8 mouse cellular contexts compared by ENCODE assay signal in the genomic region with DNA sequence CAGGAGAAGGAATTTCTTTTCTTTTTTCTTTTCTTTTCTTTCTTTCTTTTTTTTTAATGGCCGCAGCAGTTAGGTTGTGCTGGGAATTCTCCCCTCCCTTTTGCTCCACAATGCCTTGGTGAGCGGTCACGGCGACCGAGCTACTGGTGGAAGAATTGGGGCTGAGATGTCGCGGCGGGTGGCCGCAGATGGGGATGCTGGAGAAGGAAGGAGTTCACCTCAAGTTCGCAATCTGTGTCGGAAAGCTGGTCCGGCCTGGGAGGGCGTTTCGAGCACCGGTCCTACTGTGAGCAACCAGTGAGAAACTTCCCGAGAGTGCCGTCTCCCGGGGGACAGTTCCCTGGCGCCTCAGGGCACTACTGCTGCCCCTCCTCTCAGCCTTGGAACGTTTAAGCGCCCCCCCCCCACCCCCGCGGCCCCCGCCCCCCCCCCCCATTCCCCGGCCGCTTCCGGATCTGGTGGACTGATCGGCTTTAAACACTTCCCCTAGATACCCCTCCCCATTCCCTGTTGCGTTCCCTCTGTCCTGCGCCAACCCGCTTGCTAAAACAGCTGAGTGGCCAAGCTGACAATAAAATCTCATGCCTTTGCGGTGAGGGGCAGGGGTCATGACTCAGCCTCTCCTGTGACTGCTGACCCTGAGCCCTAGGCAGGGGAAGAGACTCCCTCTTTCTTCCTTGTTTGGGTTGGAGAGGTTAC. TPM values are rescaled to one million over a fixed set of nuclear protein-coding genes. Genes with fewer than 3 reads are reported as not detected.
DNase-seq lines count a peak whose midpoint lies in the region; ATAC-seq and TF ChIP-seq lines count a peak whose summit lies in the region.

No protein-coding gene starts in this region.

- DNase-seq in lung, adult 2 months = no peak
- no peak for DNase-seq in lung, postnatal 25 days (ENCODE audit: low spot score)
- peak; percentile 29 to 42 for DNase-seq in cerebellum, adult 2 months
- no peak for DNase-seq in liver, embryonic 13.5 days
- DNase-seq in layer of hippocampus, postnatal 14 days (ENCODE audit: low spot score in 2 of 2) = no peak
- no peak for DNase-seq in layer of hippocampus, adult 11-12 months (ENCODE audit: low spot score)

- H3K4me1 ChIP-seq in lung, adult 2 months (ENCODE audit: control insufficient read depth, insufficient read depth, low read length) = peaks cover 7% of the 10 kb centered on the region
- peaks cover 18% of the 10 kb centered on the region for H3K4me1 ChIP-seq in cerebellum, adult 2 months (ENCODE audit: control insufficient read depth, insufficient read depth, low read length)
- H3K4me1 ChIP-seq in forebrain, embryonic 13.5 days = peaks cover 61% of the 10 kb centered on the region
- H3K4me1 ChIP-seq in liver, embryonic 13.5 days (replicated peaks) = peaks cover 73% of the 10 kb centered on the region
- H3K4me1 ChIP-seq in stomach, embryonic 15.5 days = peaks cover 30% of the 10 kb centered on the region

- H3K36me3 ChIP-seq in forebrain, embryonic 13.5 days (ENCODE audit: poor library complexity, severe bottlenecking) = peaks cover 22% of the 10 kb centered on the region
- peaks cover 22% of the 10 kb centered on the region for H3K36me3 ChIP-seq in liver, embryonic 13.5 days
- H3K36me3 ChIP-seq in stomach, embryonic 15.5 days = no peaks in the 10 kb centered on the region

- peak overlapping the region; percentile 98 for H3K4me2 ChIP-seq in forebrain, embryonic 13.5 days
- peak overlapping the region; percentile 85 for H3K4me2 ChIP-seq in liver, embryonic 13.5 days
- peak overlapping the region; percentile 95 for H3K4me2 ChIP-seq in stomach, embryonic 15.5 days

- no peak for TF ChIP-seq CTCF in lung, adult 2 months (IDR thresholded peaks at IDR 0.05; ENCODE audit: insufficient read depth, low read length)
- no peak for TF ChIP-seq CTCF in cerebellum, adult 2 months (IDR thresholded peaks at IDR 0.05; ENCODE audit: borderline replicate concordance, insufficient read depth, low read depth, low read length)

- TF ChIP-seq POLR2A in lung, adult 2 months (IDR thresholded peaks at IDR 0.05; ENCODE audit: borderline replicate concordance, extremely low read depth, low read depth, low read length) = no peak
- TF ChIP-seq POLR2A in cerebellum, adult 2 months (IDR thresholded peaks at IDR 0.05; ENCODE audit: borderline replicate concordance, insufficient read depth, low read length) = no peak

- H3K4me3 ChIP-seq in lung, adult 2 months (replicated peaks; ENCODE audit: extremely low read depth, low read depth, low read length) = peak overlapping the region; percentile 7
- H3K4me3 ChIP-seq in cerebellum, adult 2 months (replicated peaks; ENCODE audit: insufficient read depth, low read depth, low read length) = peak overlapping the region; percentile 73
- peak overlapping the region; percentile 76 for H3K4me3 ChIP-seq in forebrain, embryonic 13.5 days
- H3K4me3 ChIP-seq in liver, embryonic 13.5 days (replicated peaks) = peak overlapping the region; percentile 64
- peak overlapping the region; percentile 73 for H3K4me3 ChIP-seq in stomach, embryonic 15.5 days (replicated peaks)

- ATAC-seq in forebrain, embryonic 13.5 days = no peak
- ATAC-seq in liver, embryonic 13.5 days (ENCODE audit: low read depth) = no peak
- no peak for ATAC-seq in stomach, embryonic 15.5 days (ENCODE audit: insufficient read depth, low FRiP score, low read depth)

- no peaks in the 10 kb centered on the region for H3K9me3 ChIP-seq in forebrain, embryonic 13.5 days (replicated peaks)
- no peaks in the 10 kb centered on the region for H3K9me3 ChIP-seq in liver, embryonic 13.5 days (replicated peaks)
- no peaks in the 10 kb centered on the region for H3K9me3 ChIP-seq in stomach, embryonic 15.5 days

- H3K9ac ChIP-seq in forebrain, embryonic 13.5 days = peak overlapping the region; percentile 94
- peak overlapping the region; percentile 60 for H3K9ac ChIP-seq in liver, embryonic 13.5 days
- peak overlapping the region; percentile 57 for H3K9ac ChIP-seq in stomach, embryonic 15.5 days

- WGBS in lung, adult 2 months = 38% methylated on average over 24 of the region's 32 CpGs
- 3% methylated on average over 30 of the region's 32 CpGs for WGBS in cerebellum, adult 2 months
- under 1% methylated on average over 26 of the region's 32 CpGs for WGBS in forebrain, embryonic 13.5 days
- WGBS in liver, embryonic 13.5 days (ENCODE audit: insufficient replicate concordance) = 25% methylated on average over 25 of the region's 32 CpGs
- WGBS in stomach, embryonic 15.5 days = 5% methylated on average over 24 of the region's 32 CpGs

- no peaks in the 10 kb centered on the region for H3K27me3 ChIP-seq in cerebellum, adult 2 months (ENCODE audit: control insufficient read depth, insufficient read depth, low read length)
- H3K27me3 ChIP-seq in forebrain, embryonic 13.5 days = no peaks in the 10 kb centered on the region
- peaks cover 27% of the 10 kb centered on the region for H3K27me3 ChIP-seq in liver, embryonic 13.5 days
- no peaks in the 10 kb centered on the region for H3K27me3 ChIP-seq in stomach, embryonic 15.5 days (replicated peaks)

- H3K27ac ChIP-seq in cerebellum, adult 2 months (ENCODE audit: insufficient read depth, low read length) = no peak overlapping the region
- peak overlapping the region; percentile 95 for H3K27ac ChIP-seq in forebrain, embryonic 13.5 days
- H3K27ac ChIP-seq in liver, embryonic 13.5 days = no peak overlapping the region
- peak overlapping the region; percentile 83 for H3K27ac ChIP-seq in stomach, embryonic 15.5 days

RNA-seq across cellular contexts. Expression of a gene that starts 35.9 kb away (rescaled TPM):
- polyA plus RNA-seq in lung, adult 2 months (2012; rRNA removed) = 46.4 and 47.3 TPM in 2 replicates
- polyA plus RNA-seq in cerebellum, adult 2 months (2012; rRNA removed) = 39.3 and 42.5 TPM in 2 replicates
- polyA plus RNA-seq in forebrain, embryonic 13.5 days (2015; fragmentation: Nextera tagmentation; extraction: Ambion mirVana) = 26.9 and 31.5 TPM in 2 replicates
- polyA plus RNA-seq in liver, embryonic 13.5 days (2015; fragmentation: Nextera tagmentation; extraction: Ambion mirVana) = 5.1 and 5.7 TPM in 2 replicates
- polyA plus RNA-seq in stomach, embryonic 15.5 days (2015; fragmentation: Nextera tagmentation; extraction: Ambion mirVana) = 21.7 and 24.4 TPM in 2 replicates
- 10 to 100 TPM; 63.2 to 69.2 TPM for total RNA-seq in layer of hippocampus, postnatal 14 days (2021)

Comparison
In these comparisons a context has a peak if more than half of its experiments do, and no peak if none do; other contexts are left out.
1. DNase-seq: peak in cerebellum, adult 2 months (2 of 2); none in lung, adult 2 months (single experiment), lung, postnatal 25 days (single experiment), liver, embryonic 13.5 days (single experiment), layer of hippocampus, postnatal 14 days (0 of 2) and layer of hippocampus, adult 11-12 months (single experiment).
2. H3K4me3 ChIP-seq: peak in every context shown above with its lines; median percentile 76 in forebrain, embryonic 13.5 days; 73 in cerebellum, adult 2 months; 73 in stomach, embryonic 15.5 days; 64 in liver, embryonic 13.5 days; 7 in lung, adult 2 months.
3. H3K27ac ChIP-seq: peak in forebrain, embryonic 13.5 days (single experiment) and stomach, embryonic 15.5 days (single experiment); none in cerebellum, adult 2 months (single experiment) and liver, embryonic 13.5 days (single experiment).
4. Peak in every context shown above with its lines, with median percentiles within 50 percentile points of each other: H3K4me2 ChIP-seq and H3K9ac ChIP-seq.